Mouse (Mus musculus): Measurements from ENCODE around the gene Ccz1. TPM values are rescaled to one million over a fixed set of nuclear protein-coding genes. Genes with fewer than 3 reads are reported as not detected.
"Not testable (repeated sequence)": the region's sequence is repeated elsewhere in the genome, so short reads cannot be mapped to it uniquely, and the experiment has no call there.

Ccz1 gene
- polyA plus RNA-seq, 1 experiment: 33.1 TPM

DNA sequence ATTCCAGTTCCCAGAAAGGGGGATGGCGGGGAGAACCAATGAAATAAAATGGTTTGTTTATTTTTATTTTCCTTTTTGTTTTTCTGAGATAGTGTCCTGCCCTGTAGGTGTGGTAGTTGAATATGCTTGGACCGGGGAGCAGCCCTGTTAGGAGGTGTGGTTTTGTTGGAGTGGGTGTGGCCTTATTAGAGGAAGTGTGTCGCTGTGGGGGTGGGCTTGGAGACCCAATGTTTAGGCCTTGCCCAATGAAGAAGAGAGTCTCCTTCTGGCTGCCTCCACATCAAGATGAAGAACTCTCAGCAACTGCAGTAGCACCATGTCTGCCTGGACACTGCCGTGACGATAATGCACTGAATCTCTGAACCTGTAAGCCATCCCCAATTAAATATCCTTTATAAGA is 25.2 kb upstream of the Ccz1 start:
- Histone ChIP-seq H3K36me3 (replicated peaks; ENCODE audit: low read length) (no peaks in the 10 kb centered on the region), H3K4me1 (peaks cover 10% of the 10 kb centered on the region), H3K9me3 (peaks cover 7% of the 10 kb centered on the region; the same call in 1 of the 2 replicates), H3K4me3 (replicated peaks) (no peak overlapping the region), H3K27me3 (replicated peaks) (peaks cover 12% of the 10 kb centered on the region)
- TF ChIP-seq GATA1 (IDR thresholded peaks at IDR 0.05; ENCODE audit: borderline replicate concordance, low read length) (no peak), FLI1 (IDR thresholded peaks at IDR 0.05; ENCODE audit: low read length) (no peak)

DNA sequence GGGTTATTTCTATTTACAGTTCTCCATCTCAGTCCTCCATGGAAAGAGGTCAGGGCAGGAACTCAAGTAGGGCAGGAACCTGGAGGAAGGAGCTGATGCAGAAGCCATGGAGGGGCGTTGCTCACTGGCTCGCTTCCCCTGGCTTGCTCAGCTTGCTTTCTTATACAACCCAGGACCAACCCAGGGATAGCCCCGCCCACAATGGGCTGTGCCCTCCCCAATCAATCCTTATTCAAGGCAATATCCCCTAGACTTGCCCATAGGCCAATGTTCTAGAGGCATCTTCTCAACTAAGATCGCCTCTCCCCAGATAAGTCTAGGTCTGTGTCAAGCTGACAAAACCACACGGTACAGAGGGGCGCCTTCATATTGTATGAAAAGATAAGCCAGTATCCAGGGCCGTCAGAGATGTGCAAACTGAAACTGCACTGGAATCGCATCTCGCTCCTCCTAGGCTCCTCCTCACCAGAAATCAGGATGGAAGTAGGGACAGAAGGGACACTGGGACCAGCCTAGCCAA is 24.5 kb upstream of the Ccz1 start:
- no peak overlapping the region for H3K4me3 ChIP-seq (replicated peaks)
- no peak for TF ChIP-seq FLI1 (IDR thresholded peaks at IDR 0.05; ENCODE audit: low read length)
- no peak for TF ChIP-seq GATA1 (IDR thresholded peaks at IDR 0.05; ENCODE audit: borderline replicate concordance, low read length)
- H3K36me3 ChIP-seq (replicated peaks; ENCODE audit: low read length): no peaks in the 10 kb centered on the region
- peaks cover 10% of the 10 kb centered on the region for H3K4me1 ChIP-seq
- peaks cover 7% of the 10 kb centered on the region; the same call in 1 of the 2 replicates for H3K9me3 ChIP-seq
- peaks cover 12% of the 10 kb centered on the region for H3K27me3 ChIP-seq (replicated peaks)

DNA sequence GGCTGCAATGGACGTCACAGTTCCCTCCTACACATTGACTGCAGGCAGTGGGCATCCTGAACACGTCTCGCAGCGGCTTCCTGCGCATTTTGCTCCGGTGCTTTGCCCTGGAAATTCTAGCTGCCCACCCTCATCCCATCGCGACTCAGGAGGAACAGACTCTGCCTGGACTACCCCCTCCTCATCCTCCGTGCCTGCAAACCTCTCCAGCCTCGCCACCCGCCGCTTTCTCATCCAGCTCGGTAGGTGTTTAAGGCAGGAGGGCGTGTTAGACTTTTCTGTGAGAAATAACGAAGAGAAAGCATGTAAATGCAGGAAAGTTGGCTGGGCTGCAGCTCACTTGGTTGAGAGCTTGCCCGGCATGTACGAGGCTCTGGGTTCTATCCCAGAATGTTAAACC is 22.3 kb upstream of the Ccz1 start:
- Histone ChIP-seq H3K36me3 (replicated peaks; ENCODE audit: low read length) (no peaks in the 10 kb centered on the region), H3K9me3 (peaks cover 10% of the 10 kb centered on the region), H3K27me3 (replicated peaks) (peaks cover 11% of the 10 kb centered on the region), H3K4me1 (peaks cover 10% of the 10 kb centered on the region), H3K4me3 (replicated peaks) (peak overlapping the region; percentile 57)
- no peak for TF ChIP-seq FLI1 (IDR thresholded peaks at IDR 0.05; ENCODE audit: low read length)
- no peak for TF ChIP-seq GATA1 (IDR thresholded peaks at IDR 0.05; ENCODE audit: borderline replicate concordance, low read length)

DNA sequence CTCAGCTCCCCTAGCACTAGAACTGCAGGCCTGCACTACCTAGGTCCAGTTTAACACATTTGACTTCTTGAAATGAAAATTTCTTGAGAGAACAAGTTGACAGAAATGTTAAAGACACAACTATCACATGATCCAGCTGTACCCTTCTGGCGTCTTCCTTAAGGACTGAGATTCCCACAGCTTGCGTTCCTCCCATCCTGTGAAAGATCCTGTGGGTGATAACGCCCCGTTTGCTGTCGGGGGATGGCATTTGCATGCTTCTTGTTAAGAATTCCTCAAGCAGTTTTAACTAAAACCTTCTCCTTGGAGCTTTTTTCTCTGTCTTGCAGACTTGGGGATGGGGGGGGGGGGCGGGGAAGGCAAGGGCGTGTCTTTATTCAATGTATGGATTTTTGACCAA is 19.9 kb upstream of the Ccz1 start:
- TF ChIP-seq GATA1 (IDR thresholded peaks at IDR 0.05; ENCODE audit: borderline replicate concordance, low read length) (no peak), FLI1 (IDR thresholded peaks at IDR 0.05; ENCODE audit: low read length) (no peak)

DNA sequence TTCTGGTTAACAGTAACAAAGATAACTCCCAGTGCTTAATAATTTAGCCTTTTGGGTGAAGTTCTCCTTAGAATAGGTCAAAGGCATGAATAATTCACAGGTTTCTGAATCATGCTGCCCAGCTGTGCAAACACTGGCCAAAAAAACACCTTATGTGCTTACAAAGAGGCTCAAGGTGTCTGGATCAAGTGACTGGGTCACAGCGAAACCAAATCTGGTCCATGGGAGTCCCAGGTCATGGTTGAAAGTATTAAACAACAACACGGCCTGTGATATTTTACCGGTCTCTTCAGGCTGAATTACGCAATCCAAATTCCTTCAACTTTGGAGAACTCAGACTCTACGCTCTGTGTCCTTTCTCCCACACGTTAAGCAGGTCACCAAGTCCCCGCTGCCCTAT is 17.8 kb upstream of the Ccz1 start:
- Histone ChIP-seq H3K9me3 (peaks cover 3% of the 10 kb centered on the region), H3K36me3 (replicated peaks; ENCODE audit: low read length) (no peaks in the 10 kb centered on the region), H3K4me3 (replicated peaks) (no peak overlapping the region), H3K27me3 (replicated peaks) (peaks cover 15% of the 10 kb centered on the region), H3K4me1 (no peaks in the 10 kb centered on the region)
- no peak for TF ChIP-seq GATA1 (IDR thresholded peaks at IDR 0.05; ENCODE audit: borderline replicate concordance, low read length)
- TF ChIP-seq FLI1 (IDR thresholded peaks at IDR 0.05; ENCODE audit: low read length): no peak

More for the DNA sequence above, 19.9 kb upstream of the Ccz1 start:
- Histone ChIP-seq H3K4me3 (replicated peaks) (no peak overlapping the region), H3K27me3 (replicated peaks) (peaks cover 15% of the 10 kb centered on the region), H3K36me3 (replicated peaks; ENCODE audit: low read length) (no peaks in the 10 kb centered on the region), H3K4me1 (peaks cover 4% of the 10 kb centered on the region; the same call in 1 of the 2 replicates), H3K9me3 (peaks cover 6% of the 10 kb centered on the region)

DNA sequence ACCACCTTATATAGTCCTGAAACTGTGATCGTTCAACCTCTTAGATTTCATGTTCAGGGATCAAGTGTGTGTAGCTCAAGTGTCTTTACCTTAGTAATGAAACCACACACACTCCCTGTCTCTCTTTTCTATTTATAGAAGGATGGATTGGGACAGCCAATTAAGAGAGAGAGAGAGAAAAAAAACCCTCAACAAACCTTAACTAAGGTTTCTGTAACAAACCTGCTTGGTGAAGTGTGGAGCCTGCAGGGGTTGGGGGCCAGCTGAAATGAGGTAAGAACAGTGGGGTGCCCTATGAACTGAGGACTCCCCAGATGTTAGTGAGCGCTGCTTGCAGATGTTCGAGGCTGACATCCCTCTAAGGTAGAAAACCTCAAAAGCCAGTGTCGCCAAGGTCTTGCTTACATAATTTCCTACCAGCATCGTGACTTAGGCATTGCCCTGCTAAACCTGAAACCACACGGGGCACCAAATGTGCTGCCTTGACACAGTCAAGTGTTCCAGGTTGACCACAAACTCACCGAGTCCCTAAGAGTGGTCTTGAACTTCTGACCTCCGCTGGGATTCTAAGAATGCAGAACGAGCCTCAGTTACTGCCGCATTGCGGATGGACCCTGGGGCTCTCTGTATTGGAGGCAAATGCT is 12.1 kb upstream of the Ccz1 start, which contains the start of gene Ocm:
Gene Ocm (minus strand): TSS at position 51 of the 644 bp plus-strand sequence.
- H3K36me3 ChIP-seq (replicated peaks; ENCODE audit: low read length): no peaks in the 10 kb centered on the region
- no peak within 1 kb of the TSS for H3K4me3 ChIP-seq (replicated peaks)
- no peaks in the 10 kb centered on the region for H3K9me3 ChIP-seq
- no peaks in the 10 kb centered on the region for H3K4me1 ChIP-seq
- no peak for TF ChIP-seq FLI1 (IDR thresholded peaks at IDR 0.05; ENCODE audit: low read length)
- TF ChIP-seq GATA1 (IDR thresholded peaks at IDR 0.05; ENCODE audit: borderline replicate concordance, low read length): no peak
- H3K27me3 ChIP-seq (replicated peaks): peaks cover 18% of the 10 kb centered on the region

DNA sequence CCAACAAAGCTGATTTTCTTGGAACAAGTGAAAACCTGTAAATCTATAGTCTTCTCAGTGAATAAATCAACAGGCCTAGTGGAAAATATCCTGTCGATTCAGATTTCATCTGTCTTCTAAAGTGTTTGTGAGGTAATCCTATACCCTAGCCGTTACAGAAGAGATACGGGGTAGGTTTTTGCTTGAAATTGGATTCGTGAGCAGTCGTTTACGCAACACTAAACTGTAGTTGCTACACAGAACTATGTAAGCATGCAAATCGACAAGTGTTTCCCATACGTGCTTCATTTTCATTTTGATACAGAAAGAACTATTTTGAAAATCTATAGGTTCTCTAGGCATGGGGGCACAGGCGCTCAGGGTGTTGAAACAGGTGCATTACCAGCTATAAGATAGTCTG is 1.2 kb upstream of the Ccz1 start:
- Histone ChIP-seq H3K4me1 (peaks cover 12% of the 10 kb centered on the region), H3K27me3 (replicated peaks) (no peaks in the 10 kb centered on the region)
- TF ChIP-seq FLI1 (IDR thresholded peaks at IDR 0.05; ENCODE audit: low read length): no peak
- no peak for TF ChIP-seq GATA1 (IDR thresholded peaks at IDR 0.05; ENCODE audit: borderline replicate concordance, low read length)

DNA sequence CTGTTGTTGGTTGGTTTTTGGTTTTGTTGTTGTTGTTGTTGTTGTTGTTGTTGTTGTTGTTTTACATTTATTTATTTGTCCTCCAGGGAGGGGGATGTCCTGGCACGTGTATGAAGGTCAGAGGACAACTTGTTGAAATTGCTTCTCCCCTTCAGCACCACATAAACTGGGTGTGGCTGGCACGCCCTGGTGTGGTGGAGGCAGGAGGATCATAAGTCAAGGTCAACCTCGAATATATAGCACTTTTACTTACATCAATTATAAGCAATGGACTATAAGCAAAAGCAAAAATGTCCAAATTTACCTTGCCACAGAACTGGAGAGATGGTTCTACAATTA is 604 bp upstream of the Ccz1 start:
- H3K27me3 ChIP-seq (replicated peaks): no peaks in the 10 kb centered on the region
- H3K4me3 ChIP-seq (replicated peaks): peak overlapping the region; percentile 95
- H3K9me3 ChIP-seq: 0 out of 2 replicates have a peak, but pooled peaks cover 2% of the 10 kb centered on the region
- H3K36me3 ChIP-seq (replicated peaks; ENCODE audit: low read length): peaks cover 27% of the 10 kb centered on the region
- H3K4me1 ChIP-seq: peaks cover 12% of the 10 kb centered on the region
- no peak for TF ChIP-seq GATA1 (IDR thresholded peaks at IDR 0.05; ENCODE audit: borderline replicate concordance, low read length)
- TF ChIP-seq FLI1 (IDR thresholded peaks at IDR 0.05; ENCODE audit: low read length): no peak

More for the DNA sequence above, 1.2 kb upstream of the Ccz1 start:
- 0 out of 2 replicates have a peak, but pooled peaks cover 2% of the 10 kb centered on the region for H3K9me3 ChIP-seq
- H3K4me3 ChIP-seq (replicated peaks): no peak overlapping the region
- peaks cover 21% of the 10 kb centered on the region for H3K36me3 ChIP-seq (replicated peaks; ENCODE audit: low read length)

DNA sequence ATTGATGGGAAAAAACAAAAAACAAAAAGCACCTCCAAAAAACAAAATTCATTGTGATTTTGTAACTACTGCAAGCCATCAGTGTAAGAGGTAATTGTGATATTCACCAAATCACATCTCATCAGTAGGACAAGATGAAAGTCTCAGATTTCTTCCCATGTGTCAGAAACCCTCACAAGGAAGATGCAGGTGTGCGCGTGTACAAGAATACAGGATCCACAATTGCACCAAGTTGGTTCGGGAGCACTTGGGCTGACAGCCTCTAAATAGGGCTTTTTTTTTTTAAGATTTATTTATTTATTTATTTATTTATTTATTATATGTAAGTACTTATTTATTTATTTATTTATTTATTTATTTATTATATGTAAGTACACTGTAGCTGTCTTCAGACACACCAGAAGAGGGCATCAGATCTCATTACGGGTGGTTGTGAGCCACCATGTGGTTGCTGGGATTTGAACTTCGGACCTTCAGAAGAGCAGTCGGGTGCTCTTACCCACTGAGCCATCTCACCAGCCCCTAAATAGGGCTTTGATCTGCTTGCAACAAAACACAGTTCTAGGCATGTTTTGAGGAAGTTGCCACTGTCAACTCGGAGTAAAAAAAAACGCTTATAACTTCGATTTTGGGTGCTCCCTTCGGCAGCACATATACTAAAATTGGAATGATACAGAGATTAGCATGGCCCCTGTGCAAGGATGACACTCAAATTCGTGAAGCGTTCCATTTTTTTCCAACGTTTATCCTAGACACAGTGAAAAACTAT is 1.1 kb downstream of the Ccz1 start:
- H3K27me3 ChIP-seq (replicated peaks); H3K9me3 ChIP-seq: not testable (repeated sequence)
- Histone ChIP-seq H3K36me3 (replicated peaks; ENCODE audit: low read length) (peaks cover 43% of the 10 kb centered on the region), H3K4me3 (replicated peaks) (peak overlapping the region; percentile 95), H3K4me1 (peaks cover 12% of the 10 kb centered on the region)
